Mouse (Mus musculus) small intestine, adult 2 months (tissue): Measurements from ENCODE around the gene Kynu.

Experiments used
- CTCF ChIP-seq: fragments of 200-500 bp; IDR thresholded peaks from 2 replicates; pipeline ENCODE4 v1.5.1; 2012; ENCODE audit warnings: low read depth, mild to moderate bottlenecking, control low read depth, inconsistent platforms, low read length, moderate library complexity, mixed read lengths; ENCODE audit not compliant: insufficient replicate concordance, insufficient read length; ENCODE audit errors: extremely low read depth
- POLR2A ChIP-seq: fragments of 200-500 bp; IDR thresholded peaks from 2 replicates; pipeline ENCODE4 v1.6.1; 2012; ENCODE audit warnings: low read depth, mild to moderate bottlenecking, control low read depth, inconsistent platforms, low read length, moderate library complexity

GRCm38 (mm10) chr2:43695635-43696034 lies 140.5 kb downstream of the Kynu start:
- no peak for TF ChIP-seq CTCF
- TF ChIP-seq POLR2A, result no peak
